Mouse (Mus musculus) hindlimb bud, embryonic 11.5 days (tissue): ENCODE results near the gene Adamts5.

Source experiments
- DNase-seq: peaks from one replicate; pipeline ENCODE4 v3.0.0-alpha.2; 2012; ENCODE audit warnings: low read depth, low spot score; ENCODE audit errors: extremely low spot score

Gene Adamts5

DNA sequence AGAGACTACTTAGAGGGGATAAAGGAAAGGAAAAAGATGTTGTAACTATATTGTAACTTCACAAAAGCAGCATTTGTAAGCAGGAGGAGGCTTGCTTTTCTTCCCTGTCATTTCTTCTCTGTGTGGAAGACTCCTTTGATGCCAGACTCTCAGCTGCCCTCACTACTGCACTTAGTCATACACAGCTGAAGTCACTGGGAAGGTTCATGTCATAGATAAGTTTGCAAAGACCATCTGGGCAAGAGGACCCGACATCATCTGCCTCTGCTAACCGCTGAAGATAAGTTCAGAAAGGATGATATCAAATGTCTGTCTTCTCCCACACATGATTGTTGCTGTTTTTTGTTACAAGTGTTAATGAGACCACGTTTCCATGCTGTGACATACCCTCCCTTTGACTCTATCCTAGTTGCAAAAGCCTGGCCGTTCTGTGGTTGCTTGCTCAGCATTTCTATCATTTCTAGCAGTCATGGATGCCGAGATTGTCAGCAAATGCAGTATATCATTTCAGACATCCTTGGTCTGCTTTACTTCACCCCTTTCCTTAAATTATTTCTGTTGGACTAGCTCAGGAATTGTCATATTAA, 79.2 kb downstream of the Adamts5 start:
- DNase-seq, result no peak

DNA sequence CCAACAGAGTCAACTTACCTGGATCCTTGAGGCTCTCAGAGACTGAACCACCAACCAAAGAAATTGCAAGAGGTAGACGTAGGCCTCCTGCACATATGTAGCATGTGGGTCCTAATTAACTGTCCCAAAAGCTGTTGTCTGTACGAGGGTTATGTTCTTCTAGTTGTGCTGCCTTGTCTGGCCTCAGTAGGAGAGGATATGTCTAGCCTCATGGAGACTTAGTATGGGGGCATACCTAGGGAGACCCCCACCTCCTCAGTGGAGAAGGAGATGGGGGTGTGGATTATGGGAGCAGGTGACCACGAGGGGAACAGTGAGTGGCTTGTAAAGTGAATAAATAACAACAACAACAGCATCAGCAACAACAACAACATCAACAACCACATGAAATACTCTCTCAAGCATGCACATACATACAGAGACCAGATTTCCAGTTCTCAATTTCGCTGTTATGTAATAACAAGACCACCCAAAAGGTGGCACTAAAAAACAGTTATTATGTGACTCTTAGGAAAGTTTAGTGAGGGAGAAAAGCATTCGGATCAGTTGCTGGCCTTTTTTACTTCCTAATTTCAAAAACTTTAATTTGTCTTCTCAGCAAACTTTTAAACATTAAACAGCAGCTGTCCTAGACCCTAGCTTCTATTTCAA, 81.7 kb downstream of the Adamts5 start:
- DNase-seq, result no peak

DNA sequence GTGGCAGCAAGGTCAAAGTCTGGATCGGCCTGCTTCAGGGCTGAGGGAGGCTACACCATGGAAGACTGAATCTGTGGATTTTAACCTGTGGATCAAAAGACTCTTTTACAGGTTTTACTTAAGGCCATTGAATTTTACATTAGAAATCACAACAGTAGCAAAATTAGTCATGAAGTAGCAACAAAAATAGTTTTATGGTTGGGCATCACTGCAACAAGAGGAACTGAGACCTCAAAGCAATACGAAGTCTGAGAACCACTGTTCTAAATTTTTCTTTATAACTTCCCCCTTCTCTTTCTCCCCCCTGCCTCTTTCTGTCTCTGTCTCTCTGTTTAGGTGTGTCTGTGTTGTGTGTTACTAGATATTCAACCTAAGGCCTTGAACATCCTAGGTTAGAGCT, 87.5 kb downstream of the Adamts5 start:
- DNase-seq, result no peak

DNA sequence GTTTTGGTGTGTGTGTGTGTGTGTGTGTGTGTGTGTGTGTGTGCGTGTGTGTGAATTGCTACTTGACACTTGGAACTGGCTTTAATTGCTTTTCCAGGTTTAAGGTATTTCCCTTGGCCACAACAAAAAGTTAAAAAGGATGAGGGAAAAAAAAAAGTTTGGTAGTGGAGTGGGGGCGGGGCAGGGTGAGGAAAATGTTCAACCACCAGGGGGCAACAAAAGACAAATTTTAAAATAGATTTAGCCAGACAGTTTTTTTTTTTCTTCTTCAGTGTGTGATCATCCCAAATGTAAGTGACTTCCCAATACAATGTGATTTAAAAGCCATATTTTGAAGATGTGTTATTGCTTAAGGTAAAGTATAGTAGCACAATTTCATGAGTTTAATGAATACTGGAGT, 94.0 kb downstream of the Adamts5 start:
- no peak for DNase-seq

DNA sequence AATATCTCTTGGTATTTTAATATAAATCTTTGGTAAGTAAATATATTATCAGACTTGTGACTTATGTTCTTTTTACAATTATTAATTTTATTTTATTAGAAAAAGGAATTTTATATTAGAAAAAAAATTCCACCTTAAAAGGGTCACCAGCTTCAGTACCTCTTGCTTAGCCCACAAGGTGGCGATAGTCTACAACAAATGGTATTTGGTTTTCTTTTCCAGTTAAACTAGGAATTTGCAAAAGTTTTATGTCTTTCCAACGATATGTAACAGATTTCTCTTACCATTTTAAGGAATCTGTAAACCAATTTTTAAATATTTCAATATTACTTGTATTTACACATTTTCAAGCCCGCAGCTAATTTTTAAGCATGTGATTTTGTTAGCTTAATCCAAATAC, 94.6 kb downstream of the Adamts5 start:
- DNase-seq, result no peak
